Mouse (Mus musculus) intestine, embryonic 14.5 days (tissue): ENCODE measurements around the gene Trmt112. TPM values are rescaled to one million over a fixed set of nuclear protein-coding genes. Genes with fewer than 3 reads are reported as not detected.

Experiments
- ATAC-seq: fragments of 200-750 bp; cut with Nextera tagmentation; replicated peaks from 2 replicates; pipeline ENCODE4 v1.8.0; 2017; ENCODE audit warnings: low read depth, moderate number of reproducible peaks, moderate TSS enrichment, moderate library complexity; ENCODE audit not compliant: low FRiP score, low TSS enrichment
- DNase-seq: peaks from one replicate; pipeline ENCODE4 v3.0.0-alpha.2; 2018; ENCODE audit warnings: low spot score
- H3K27ac ChIP-seq: fragments of 300-500 bp; sonication (generic); 2 replicates; pipeline ENCODE4 v1.5.1; 2014; ENCODE audit warnings: low read depth, mild to moderate bottlenecking, control low read depth
- H3K27me3 ChIP-seq: fragments of 300-500 bp; sonication (generic); replicated peaks from 2 replicates; pipeline ENCODE4 v1.6.1; 2014; ENCODE audit warnings: low read length, control low read depth; ENCODE audit not compliant: control insufficient read depth, insufficient read depth
- H3K36me3 ChIP-seq: fragments of 300-500 bp; sonication (generic); 2 replicates; pipeline ENCODE4 v1.6.1; 2014; ENCODE audit warnings: low read length, control low read depth; ENCODE audit not compliant: control insufficient read depth, insufficient read depth
- H3K4me1 ChIP-seq: fragments of 300-500 bp; sonication (generic); replicated peaks from 2 replicates; pipeline ENCODE4 v1.6.1; 2014; ENCODE audit warnings: low read length, control low read depth, mixed read lengths; ENCODE audit not compliant: control insufficient read depth, insufficient read depth
- H3K4me2 ChIP-seq: fragments of 300-500 bp; sonication (generic); 2 replicates; pipeline ENCODE4 v1.6.1; 2014; ENCODE audit warnings: low read length
- H3K4me3 ChIP-seq: fragments of 300-500 bp; sonication (generic); 2 replicates; pipeline ENCODE4 v1.5.1; 2014; ENCODE audit warnings: low read depth, low read length, control low read depth, mixed read lengths
- H3K9ac ChIP-seq: fragments of 300-500 bp; sonication (generic); 2 replicates; pipeline ENCODE4 v1.6.1; 2014; ENCODE audit warnings: mild to moderate bottlenecking, low read length
- H3K9me3 ChIP-seq: fragments of 300-500 bp; sonication (generic); 2 replicates; pipeline ENCODE4 v1.6.1; 2016; ENCODE audit warnings: low read length, control low read depth; ENCODE audit not compliant: control insufficient read depth
- WGBS: fragments of 180-500 bp; shearing (Covaris S2); extraction: QIAGEN DNeasy Blood & Tissue Kit; methylation state at CpG from one replicate; pipeline ENCODE4 v1.1.7; 2014; 5-methylcytosine and 5-hydroxymethylcytosine counted together
- polyA plus RNA-seq: library from polyadenylated mRNA; unstranded; fragments of >200 nt; fragmentation: Nextera tagmentation; extraction: Ambion mirVana; gene quantifications from 2 replicates; pipeline ENCODE4 v1.2.1, GENCODE M21; 2014

Gene Trmt112
- polyA plus RNA-seq, 1 experiment from 2014 or later, result 136 TPM

GRCm38 (mm10) chr19:6936299-6936698 lies 26.8 kb downstream of the Trmt112 start:
- no peak overlapping the region for H3K9ac ChIP-seq
- H3K27ac ChIP-seq, result no peak overlapping the region
- 23% methylated on average over 3 of the region's 3 CpGs for WGBS
- H3K4me3 ChIP-seq, result no peak overlapping the region
- H3K36me3 ChIP-seq, result no peaks in the 10 kb centered on the region
- no peak for ATAC-seq
- DNase-seq, result no peak
- peaks cover 50% of the 10 kb centered on the region for H3K27me3 ChIP-seq
- no peak overlapping the region for H3K4me2 ChIP-seq
- no peaks in the 10 kb centered on the region for H3K9me3 ChIP-seq
- H3K4me1 ChIP-seq, result peaks cover 12% of the 10 kb centered on the region

DNA sequence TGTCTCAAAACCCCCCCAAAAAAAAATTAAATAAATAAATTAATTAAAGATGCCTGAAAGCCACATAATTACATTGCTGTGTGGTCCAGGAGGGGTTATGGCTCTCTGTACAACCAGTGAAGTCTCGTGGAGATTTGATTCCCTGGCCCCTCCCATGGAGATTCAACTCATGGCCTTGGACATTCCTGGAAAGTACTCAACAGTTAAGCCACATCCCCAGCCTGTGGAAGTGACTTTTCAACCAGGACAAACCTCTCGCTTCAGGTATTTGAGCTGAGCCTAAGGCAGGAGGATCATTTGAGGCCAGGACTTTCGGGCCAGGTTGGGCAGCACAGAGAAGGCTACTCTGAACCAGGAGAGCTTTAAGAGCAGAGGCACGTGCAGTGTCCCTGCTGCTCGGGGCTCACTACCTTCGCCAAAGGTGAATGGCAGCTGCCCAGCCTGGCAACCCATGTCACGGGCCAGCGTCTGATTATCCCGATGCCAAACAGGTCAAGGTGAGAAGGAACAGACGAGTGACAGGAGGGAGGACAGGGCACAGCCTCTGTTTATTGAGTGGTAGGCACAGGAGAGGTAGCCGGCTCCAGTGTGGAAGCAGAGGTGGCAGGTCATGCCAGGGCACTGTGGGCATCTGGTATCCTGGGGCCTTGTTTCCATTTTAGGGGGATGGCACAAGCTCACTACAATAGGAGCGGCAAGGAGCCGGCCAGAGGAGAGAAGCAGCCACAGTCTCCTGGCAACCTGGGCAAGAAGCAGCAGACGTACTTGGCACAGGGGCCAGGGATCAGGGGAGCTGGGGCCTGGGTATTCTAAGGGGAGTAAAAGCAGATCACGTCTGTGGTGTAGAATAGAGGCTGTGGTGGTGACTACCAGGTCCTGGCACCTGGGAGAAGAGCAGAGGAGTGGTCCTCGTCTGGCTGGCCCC lies 28.3 kb downstream of the Trmt112 start:
- WGBS, result 75% methylated on average over 16 of the region's 16 CpGs
- no peak overlapping the region for H3K27ac ChIP-seq
- H3K36me3 ChIP-seq, result no peaks in the 10 kb centered on the region
- H3K4me1 ChIP-seq, result peaks cover 15% of the 10 kb centered on the region
- H3K9ac ChIP-seq, result no peak overlapping the region
- no peak for ATAC-seq
- H3K4me3 ChIP-seq, result no peak overlapping the region
- H3K9me3 ChIP-seq, result no peaks in the 10 kb centered on the region
- H3K27me3 ChIP-seq, result peaks cover 35% of the 10 kb centered on the region
- DNase-seq, result no peak
- no peak overlapping the region for H3K4me2 ChIP-seq

DNA sequence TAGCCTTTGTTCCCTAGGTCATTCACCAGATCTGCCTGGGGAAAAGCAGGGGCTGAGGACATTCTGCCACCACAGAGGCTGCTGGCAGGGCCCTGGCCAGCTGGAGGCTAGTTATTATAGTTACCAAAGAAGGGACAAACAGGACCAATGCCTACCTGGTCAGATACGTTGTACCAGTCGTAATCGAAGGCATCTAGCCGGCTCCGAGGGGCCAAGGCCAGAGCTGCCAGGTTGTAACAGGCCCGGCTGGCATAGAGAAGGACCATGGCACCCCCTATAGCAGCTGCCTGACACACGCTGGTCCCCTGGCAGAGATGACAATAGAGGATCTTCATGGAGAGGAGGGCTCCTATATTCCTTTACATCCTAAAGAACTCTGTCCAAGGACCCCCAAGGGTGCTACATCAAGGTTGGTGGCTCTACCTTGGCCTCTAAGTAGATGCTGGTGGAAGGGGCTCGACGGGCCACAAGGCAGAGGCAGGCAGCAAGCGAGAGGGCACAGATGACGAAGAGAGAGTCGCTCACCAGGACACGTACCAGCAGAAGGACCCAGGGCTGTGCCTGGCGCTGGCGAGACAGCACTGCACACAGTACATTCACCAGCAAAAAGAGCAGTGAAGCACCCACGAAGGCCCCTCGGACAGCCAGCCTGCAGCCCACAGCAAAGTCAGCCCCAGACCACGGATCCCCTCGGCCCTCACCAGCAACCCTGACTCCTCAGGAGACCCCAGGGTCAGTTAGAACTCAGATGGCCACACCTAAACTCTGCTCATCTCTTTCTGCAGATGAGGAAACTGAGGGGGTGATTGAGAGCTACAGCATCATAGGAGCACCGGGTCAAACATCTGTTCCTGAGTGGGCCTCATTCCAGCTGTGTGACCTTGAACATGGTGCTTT lies 29.9 kb downstream of the Trmt112 start:
- H3K4me2 ChIP-seq, result no peak overlapping the region
- H3K36me3 ChIP-seq, result peaks cover 3% of the 10 kb centered on the region; the same call in 1 of the 2 replicates
- H3K4me1 ChIP-seq, result peaks cover 12% of the 10 kb centered on the region
- no peak overlapping the region for H3K27ac ChIP-seq
- no peaks in the 10 kb centered on the region for H3K9me3 ChIP-seq
- DNase-seq (no peak), ATAC-seq (no peak)
- 89% methylated on average over 20 of the region's 20 CpGs for WGBS
- no peak overlapping the region for H3K9ac ChIP-seq
- H3K27me3 ChIP-seq, result peaks cover 19% of the 10 kb centered on the region
- H3K4me3 ChIP-seq, result no peak overlapping the region

DNA sequence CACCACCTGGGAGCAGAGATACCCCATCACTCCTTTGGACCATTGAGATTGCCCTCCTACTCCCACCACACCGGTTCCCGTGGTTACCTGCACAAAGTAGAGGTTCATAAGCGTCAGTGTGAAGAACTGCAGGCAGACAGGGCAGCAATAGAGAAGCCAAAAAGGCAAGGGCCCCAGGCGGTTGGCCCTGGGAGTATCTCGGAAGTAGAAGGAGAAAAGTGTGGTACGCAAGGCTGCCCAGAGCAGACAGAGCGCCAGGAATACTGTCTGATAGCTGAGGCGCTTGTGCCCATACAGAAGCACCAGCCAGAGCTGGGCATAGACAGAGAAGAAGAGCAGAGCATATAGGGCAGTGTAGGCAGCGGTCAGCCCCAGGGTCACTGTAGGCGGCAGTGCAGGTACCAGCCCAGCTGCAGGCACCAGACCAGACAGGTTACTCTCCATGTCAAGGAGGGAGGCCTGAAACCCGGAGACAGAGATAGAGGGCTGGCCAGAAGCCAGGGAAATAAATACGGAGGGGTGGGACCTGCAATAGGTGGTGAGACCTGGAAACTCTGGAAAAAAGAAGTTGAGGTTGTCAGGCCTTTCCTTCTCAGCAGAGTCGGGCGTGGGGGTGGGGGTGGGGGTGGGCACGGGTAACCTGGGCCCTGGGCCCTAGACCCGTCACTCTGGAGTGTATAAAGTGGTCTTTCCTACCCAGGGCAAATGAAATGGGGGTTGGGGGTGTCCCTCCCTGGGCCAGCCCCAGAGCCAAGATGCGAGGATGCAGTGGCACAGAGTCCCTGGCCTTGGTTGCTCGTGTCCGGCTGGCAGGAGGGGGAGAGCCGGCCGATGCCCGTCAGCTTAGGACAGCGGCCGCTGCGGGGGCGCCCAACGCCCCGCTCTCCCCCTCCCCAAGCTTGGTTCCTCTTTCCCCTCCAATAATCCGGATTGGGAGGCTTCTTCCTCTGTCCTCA lies 31.2 kb downstream of the Trmt112 start:
- 22% methylated on average over 26 of the region's 29 CpGs for WGBS
- Histone ChIP-seq H3K27ac (no peak overlapping the region), H3K9ac (peak overlapping the region; percentile 71), H3K27me3 (peaks cover 7% of the 10 kb centered on the region), H3K9me3 (no peaks in the 10 kb centered on the region), H3K4me2 (peak overlapping the region; percentile 99), H3K4me3 (peak overlapping the region; percentile 77), H3K4me1 (peaks cover 12% of the 10 kb centered on the region), H3K36me3 (peaks cover 3% of the 10 kb centered on the region; the same call in 1 of the 2 replicates)
- no peak for ATAC-seq
- no peak for DNase-seq

- peak within 1 kb of the TSS; percentile 71 for H3K9ac ChIP-seq
- peak within 1 kb of the TSS; percentile 96 for H3K27ac ChIP-seq
- peaks cover 3% of the 10 kb centered on the region; the same call in 1 of the 2 replicates for H3K36me3 ChIP-seq
- H3K9me3 ChIP-seq, result no peaks in the 10 kb centered on the region
- no peaks in the 10 kb centered on the region for H3K27me3 ChIP-seq
- peak within 1 kb of the TSS; percentile 99 for H3K4me2 ChIP-seq
- peak; percentile 82 for ATAC-seq
- H3K4me3 ChIP-seq, result peak within 1 kb of the TSS; percentile 77
- under 1% methylated on average over 83 of the region's 83 CpGs for WGBS
- DNase-seq, result peak; percentile 99
- peaks cover 12% of the 10 kb centered on the region for H3K4me1 ChIP-seq
These were observed 32.1 kb downstream of the Trmt112 start, which contains the start of gene Bad for GRCm38 (mm10) chr19:6941372-6942248. TSS of gene Bad (plus strand) at chr19:6941861.

GRCm38 (mm10) chr19:6942249-6942691 lies 32.8 kb downstream of the Trmt112 start, which contains the start of gene Gpr137:
TSS of gene Gpr137 (minus strand) at chr19:6942480.
- Histone ChIP-seq H3K36me3 (peaks cover 3% of the 10 kb centered on the region; the same call in 1 of the 2 replicates), H3K4me2 (peak within 1 kb of the TSS; percentile 99), H3K9ac (peak within 1 kb of the TSS; percentile 71), H3K4me3 (peak within 1 kb of the TSS; percentile 77), H3K27ac (peak within 1 kb of the TSS; percentile 96), H3K4me1 (peaks cover 12% of the 10 kb centered on the region), H3K9me3 (no peaks in the 10 kb centered on the region), H3K27me3 (no peaks in the 10 kb centered on the region)
- ATAC-seq, result peak; percentile 86
- peak; percentile 92 for DNase-seq
- 0% methylated on average over 27 of the region's 27 CpGs for WGBS

- Histone ChIP-seq H3K27ac (peak overlapping the region; percentile 96), H3K4me1 (peaks cover 12% of the 10 kb centered on the region), H3K4me3 (peak overlapping the region; percentile 77), H3K9ac (peak overlapping the region; percentile 71), H3K9me3 (no peaks in the 10 kb centered on the region), H3K36me3 (peaks cover 3% of the 10 kb centered on the region; the same call in 1 of the 2 replicates), H3K27me3 (no peaks in the 10 kb centered on the region), H3K4me2 (peak overlapping the region; percentile 99)
- ATAC-seq (no peak), DNase-seq (no peak)
- 30% methylated on average over 5 of the region's 5 CpGs for WGBS
These were observed 33.3 kb downstream of the Trmt112 start for GRCm38 (mm10) chr19:6942764-6943163.
